Mouse (Mus musculus): ENCODE measurements around the gene Phgdh. TPM values are rescaled to one million over a fixed set of nuclear protein-coding genes. Genes with fewer than 3 reads are reported as not detected.

The Phgdh gene
- total RNA-seq, 4 experiments from 2014 or later: 0.75 to 4.7 (median 1.4) TPM

DNA sequence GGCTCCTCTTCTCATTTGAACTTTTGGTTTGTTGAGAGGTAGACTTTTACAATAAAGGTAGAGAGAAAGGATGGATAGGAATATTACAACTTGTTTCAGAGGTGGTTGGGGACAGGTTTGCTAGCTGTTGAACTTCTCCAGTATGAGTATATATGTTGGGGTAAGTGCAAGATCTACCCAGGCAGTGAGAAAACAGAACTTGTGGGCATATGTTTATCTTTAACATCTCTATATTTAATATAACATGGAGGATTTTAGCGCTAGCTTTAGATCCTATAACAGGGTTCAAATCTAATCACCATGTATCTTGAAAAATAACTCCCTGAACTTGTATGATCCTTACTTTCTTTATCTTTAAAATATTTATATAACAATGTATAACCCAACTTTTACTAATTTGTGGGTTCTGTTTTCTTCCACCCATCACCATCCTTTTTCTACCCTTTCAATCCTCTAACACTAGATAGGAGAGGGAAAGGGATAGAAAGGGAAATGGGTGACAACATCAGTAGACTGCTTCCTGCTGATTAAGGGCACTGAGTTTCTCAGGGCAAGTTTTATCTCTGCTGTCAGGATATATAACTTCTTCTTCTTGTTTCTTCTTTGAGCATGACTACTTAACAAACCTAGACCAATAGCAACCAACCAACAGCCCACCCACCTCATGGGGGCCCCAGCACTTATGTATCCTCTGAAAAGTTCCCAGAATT is 40.2 kb downstream of the Phgdh start:
- no peak for DNase-seq (ENCODE audit: low spot score in 2 of 2)

DNA sequence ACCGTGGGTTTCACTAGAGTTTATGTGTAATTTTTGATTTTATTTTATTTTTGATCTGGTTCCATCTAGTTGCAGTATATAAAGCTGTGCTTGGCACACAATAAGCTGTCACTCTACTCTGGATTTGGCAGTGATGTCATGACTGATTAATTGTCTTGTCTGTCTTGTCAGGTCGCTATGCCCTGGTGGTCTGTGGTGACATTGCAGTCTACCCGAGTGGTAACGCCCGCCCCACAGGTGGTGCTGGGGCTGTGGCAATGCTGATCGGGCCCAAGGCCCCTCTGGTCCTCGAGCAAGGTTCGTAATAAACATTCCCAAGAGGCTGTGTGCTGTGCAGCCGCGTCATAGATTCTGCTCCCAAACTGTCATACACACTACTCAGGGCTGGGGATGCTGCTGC is 43.8 kb downstream of the Phgdh start:
- DNase-seq (ENCODE audit: low spot score in 2 of 2): no peak

GRCm38 (mm10) chr3:98291044-98291443 is 48.7 kb downstream of the Phgdh start:
- no peak for DNase-seq (ENCODE audit: low spot score in 2 of 2)

DNA sequence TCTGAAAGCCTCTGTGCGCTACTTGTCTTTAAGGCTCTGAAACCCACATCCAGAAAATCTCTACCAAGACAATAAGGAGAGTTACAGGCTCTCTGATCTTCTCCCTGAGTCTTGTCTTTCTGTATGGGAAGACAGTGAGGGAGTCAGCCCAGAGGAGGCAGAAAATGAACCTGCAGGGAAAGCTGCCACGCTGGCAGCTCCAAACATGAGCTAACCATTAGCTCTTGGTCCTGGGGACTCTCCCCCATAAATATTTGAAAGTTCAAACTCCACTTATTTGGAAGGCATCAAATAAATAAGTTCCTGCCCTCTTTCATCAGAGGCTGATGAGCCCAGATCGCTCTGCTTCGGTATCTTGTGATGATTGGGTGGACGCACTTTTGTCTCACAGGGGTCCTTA is 56.6 kb downstream of the Phgdh start:
- no peak for DNase-seq (ENCODE audit: low spot score in 2 of 2)

DNA sequence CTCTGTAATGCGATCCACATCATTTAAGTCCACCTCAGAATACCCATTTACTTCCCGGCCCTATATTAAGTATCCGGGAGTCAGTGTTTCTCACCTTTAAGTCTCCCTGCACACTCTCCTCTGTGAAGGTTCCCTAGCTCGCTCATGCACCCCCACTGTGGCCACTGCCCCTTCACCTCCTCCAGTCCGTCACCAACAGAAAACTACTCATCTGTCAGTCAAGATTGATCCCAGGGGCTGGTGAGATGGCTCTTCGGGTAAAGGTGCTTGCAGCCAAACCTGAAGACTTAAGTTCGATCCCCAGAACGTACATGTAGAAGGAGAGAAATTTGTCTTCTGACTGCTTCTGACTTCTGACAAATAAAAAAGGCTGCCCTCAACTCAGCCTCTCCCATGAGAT is 57.4 kb downstream of the Phgdh start:
- no peak for DNase-seq (ENCODE audit: low spot score in 2 of 2)

DNA sequence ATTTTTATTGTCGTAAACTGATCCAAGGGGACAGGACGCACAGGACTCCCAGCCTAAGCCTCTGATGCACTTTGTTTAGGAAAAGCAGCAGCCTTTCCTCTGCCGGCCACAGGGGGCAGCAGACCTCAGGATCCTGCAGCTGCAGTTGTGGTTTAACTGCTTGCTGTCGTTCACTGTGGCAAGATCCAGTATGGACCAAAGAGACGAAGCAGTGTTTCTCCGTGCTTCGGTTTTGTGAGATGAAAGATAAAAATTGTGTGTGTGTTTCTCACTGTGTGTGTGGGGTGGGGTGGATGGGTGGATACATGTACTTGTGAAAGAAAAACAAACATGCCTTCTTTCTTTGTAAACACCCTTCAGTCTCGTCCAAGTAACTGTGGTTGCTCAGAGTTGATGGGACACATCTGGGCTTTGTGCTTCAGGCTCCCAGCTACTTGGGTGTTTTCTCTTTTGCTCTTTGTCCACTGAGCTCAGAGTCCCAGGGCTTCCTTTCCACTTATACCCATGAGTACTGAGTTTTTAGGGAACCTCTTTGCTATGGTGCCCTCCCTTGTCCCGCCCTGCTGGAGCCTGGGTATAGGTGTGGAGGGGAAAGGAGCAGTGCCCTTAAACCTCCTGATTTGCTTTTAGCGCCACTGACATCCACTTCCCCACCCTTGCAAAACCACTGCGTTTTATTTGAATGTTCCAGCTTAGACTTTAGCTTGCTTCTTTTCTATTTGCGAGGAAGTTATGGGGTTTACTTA is 58.7 kb downstream of the Phgdh start:
- peak; percentile 11 to 22 for DNase-seq (ENCODE audit: low spot score in 2 of 2)

DNA sequence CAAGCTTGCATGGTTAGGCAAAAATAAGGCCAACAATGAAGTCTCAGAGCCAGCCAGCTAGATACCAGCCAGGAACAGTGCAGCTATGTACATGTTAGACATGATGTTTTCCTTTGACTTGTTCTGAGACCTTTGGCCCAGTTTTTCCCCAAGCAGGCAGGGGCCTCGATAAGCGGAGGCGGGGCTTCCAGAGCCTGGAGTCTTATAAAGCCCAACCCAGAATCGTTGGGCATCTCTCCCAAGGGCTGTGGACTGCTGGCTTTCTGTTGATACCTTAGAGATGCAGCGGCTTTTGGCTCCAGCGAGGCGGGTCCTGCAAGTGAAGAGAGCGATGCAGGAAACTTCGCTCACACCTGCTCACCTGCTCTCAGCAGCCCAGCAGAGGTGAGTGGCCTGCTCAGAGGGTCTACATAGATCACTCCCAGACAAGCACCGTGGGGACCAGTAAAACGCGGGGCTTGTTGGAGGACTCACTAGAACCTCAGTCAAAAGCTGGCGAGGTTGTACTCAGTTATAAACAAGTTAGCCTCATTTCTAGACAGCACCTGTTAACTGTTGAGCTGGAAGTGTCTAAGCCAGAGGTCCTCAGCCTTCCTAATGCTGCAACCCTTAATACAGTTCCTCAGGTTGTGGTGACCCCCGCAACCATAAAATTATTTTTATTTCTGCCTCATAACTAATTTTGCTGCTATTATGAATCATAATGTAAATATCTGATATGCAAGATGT is 59.4 kb downstream of the Phgdh start, which contains the start of gene Hmgcs2:
TSS of gene Hmgcs2 (plus strand) at position 232 of the 729 bp plus-strand sequence.
- DNase-seq (ENCODE audit: low spot score in 2 of 2): peak in 1 of 2 experiments; percentile 10

GRCm38 (mm10) chr3:98279682-98280081 is 60.1 kb downstream of the Phgdh start:
- no peak for DNase-seq (ENCODE audit: low spot score in 2 of 2)

- DNase-seq (ENCODE audit: low spot score in 2 of 2): no peak
Measured at GRCm38 (mm10) chr3:98273623-98274398, 66.0 kb downstream of the Phgdh start.

- no peak for DNase-seq (ENCODE audit: low spot score in 2 of 2)
Measured at GRCm38 (mm10) chr3:98267249-98267651, 72.5 kb downstream of the Phgdh start.

Other genes starting within 250 kb of the Phgdh start
- gene Adam30, start 179.4 kb downstream of the Phgdh start, total RNA-seq (2022): not detected
- gene Reg4, start 117.8 kb downstream of the Phgdh start, total RNA-seq (2022): not detected
- 1 to 10 TPM in 2 of 4 experiments, under 1 TPM in 2; 0.19 to 1.4 (median 0.76) TPM for gene Hmgcs2, start 59.6 kb downstream of the Phgdh start, total RNA-seq (2022)
- gene Zfp697, start 42.5 kb upstream of the Phgdh start, total RNA-seq (2022): 1 to 10 TPM in 2 of 4 experiments, under 1 TPM in 2; 0.31 to 2.3 (median 0.82) TPM
- not detected for gene Gm4450, start 117.1 kb upstream of the Phgdh start, total RNA-seq (2022)
- not detected for gene Hsd3b4, start 170.5 kb upstream of the Phgdh start, total RNA-seq (2022)
- not detected for gene Gm10681, start 248.8 kb upstream of the Phgdh start, total RNA-seq (2022)

All from gastrocnemius, adult 8-10 months (tissue).